Mouse (Mus musculus): ENCODE data around the gene Fut8. TPM values are rescaled to one million over a fixed set of nuclear protein-coding genes. Genes with fewer than 3 reads are reported as not detected.
"Not testable (repeated sequence)": the region's sequence is repeated elsewhere in the genome, so short reads cannot be mapped to it uniquely, and the experiment has no call there.

Gene Fut8
- polyA plus RNA-seq, 1 experiment from 2014 or later = 27.3 TPM

- not testable (repeated sequence) for H3K4me2 ChIP-seq; H3K4me3 ChIP-seq (ENCODE audit: low read depth, low read length); H3K9me3 ChIP-seq (ENCODE audit: control insufficient read depth, low read length); H3K36me3 ChIP-seq (ENCODE audit: control insufficient read depth, insufficient read depth, low read length); H3K27ac ChIP-seq (ENCODE audit: low read depth, low read length); H3K27me3 ChIP-seq (replicated peaks; ENCODE audit: control insufficient read depth, insufficient read depth, low read length); H3K9ac ChIP-seq (ENCODE audit: low read depth, low read length); H3K4me1 ChIP-seq (replicated peaks; ENCODE audit: control insufficient read depth, insufficient read depth, low read length); DNase-seq (ENCODE audit: low spot score); ATAC-seq (replicated peaks; ENCODE audit: low FRiP score)
- WGBS = 57% methylated on average over 3 of the region's 4 CpGs
Measured at GRCm38 (mm10) chr12:77524014-77524413, 286.1 kb downstream of the Fut8 start.
